7 mouse cellular contexts compared by ENCODE assay signal in genomic region chr9:65884564-65885315, GRCm38 (mm10). TPM values are rescaled to one million over a fixed set of nuclear protein-coding genes. Genes with fewer than 3 reads are reported as not detected.
DNase-seq lines count a peak whose midpoint lies in the region; ATAC-seq and TF ChIP-seq lines count a peak whose summit lies in the region.

No protein-coding gene starts in this region.

- no peaks in the 10 kb centered on the region for H3K4me1 ChIP-seq in intestine, postnatal 0 days (replicated peaks; ENCODE audit: control insufficient read depth, insufficient read depth, low read length)
- 0 out of 2 replicates have a peak, but pooled peaks cover 5% of the 10 kb centered on the region for H3K4me1 ChIP-seq in midbrain, embryonic 12.5 days
- no peaks in the 10 kb centered on the region for H3K4me1 ChIP-seq in small intestine, adult 2 months (ENCODE audit: control insufficient read depth, insufficient read depth, insufficient read length, low read length)

- peak overlapping the region; percentile 70 for H3K4me3 ChIP-seq in intestine, postnatal 0 days (ENCODE audit: low read depth, low read length)
- peak overlapping the region; percentile 51 for H3K4me3 ChIP-seq in midbrain, embryonic 12.5 days
- peak overlapping the region; percentile 95 for H3K4me3 ChIP-seq in small intestine, adult 2 months (ENCODE audit: low read depth, low read length)

- 0 out of 2 replicates have a peak, but pooled peaks cover 6% of the 10 kb centered on the region for H3K36me3 ChIP-seq in intestine, postnatal 0 days (ENCODE audit: control insufficient read depth, insufficient read depth)
- H3K36me3 ChIP-seq in midbrain, embryonic 12.5 days: peaks cover 6% of the 10 kb centered on the region; the same call in 1 of the 2 replicates
- H3K36me3 ChIP-seq in small intestine, adult 2 months (ENCODE audit: control insufficient read depth, insufficient read depth, low read length): peaks cover 4% of the 10 kb centered on the region

- H3K9me3 ChIP-seq in intestine, postnatal 0 days (ENCODE audit: control insufficient read depth): no peaks in the 10 kb centered on the region
- no peaks in the 10 kb centered on the region for H3K9me3 ChIP-seq in midbrain, embryonic 12.5 days

- WGBS in intestine, postnatal 0 days: under 1% methylated on average over 37 of the region's 37 CpGs
- WGBS in midbrain, embryonic 12.5 days: under 1% methylated on average over 37 of the region's 37 CpGs
- under 1% methylated on average over 37 of the region's 37 CpGs for WGBS in small intestine, adult 2 months

- TF ChIP-seq CTCF in intestine, postnatal 0 days (IDR thresholded peaks at IDR 0.05; ENCODE audit: low read depth): peak; percentile 41
- TF ChIP-seq CTCF in small intestine, adult 2 months (IDR thresholded peaks at IDR 0.05; ENCODE audit: extremely low read depth, insufficient read length, insufficient replicate concordance, low read depth, low read length): peak; percentile 9; the same call in 1 of the 2 replicates

- peak overlapping the region; percentile 69 for H3K27ac ChIP-seq in intestine, postnatal 0 days (ENCODE audit: low read depth, low read length)
- peak overlapping the region; percentile 4 for H3K27ac ChIP-seq in midbrain, embryonic 12.5 days (replicated peaks)
- peak overlapping the region; percentile 57 for H3K27ac ChIP-seq in small intestine, adult 2 months (ENCODE audit: insufficient read depth, low read depth, low read length)

- DNase-seq in adrenal gland, adult 2 months: peak; percentile 95
- peak; percentile 77 for DNase-seq in embryo, embryonic 11.5 days (ENCODE audit: low read depth, low spot score)
- DNase-seq in gastrocnemius, postnatal 36 days: peak; percentile 83 to 87
- DNase-seq in left cerebral cortex, postnatal 4 days: peak; percentile 92

- H3K9ac ChIP-seq in intestine, postnatal 0 days (ENCODE audit: low read depth, low read length): peak overlapping the region; percentile 73
- peak overlapping the region; percentile 56 for H3K9ac ChIP-seq in midbrain, embryonic 12.5 days (replicated peaks)

- ATAC-seq in intestine, postnatal 0 days: peak; percentile 94
- ATAC-seq in midbrain, embryonic 12.5 days (ENCODE audit: low FRiP score, low read depth): peak; percentile 86

- H3K4me2 ChIP-seq in intestine, postnatal 0 days (replicated peaks; ENCODE audit: low read depth): peak overlapping the region; percentile 79
- peak overlapping the region; percentile 74 for H3K4me2 ChIP-seq in midbrain, embryonic 12.5 days (replicated peaks)

- intact Hi-C loops in gastrocnemius, postnatal 36 days (cut with DNase I): no loop called here
- intact Hi-C loops in left cerebral cortex, postnatal 4 days (cut with DNase I): no loop called here

- peak; percentile 89 for TF ChIP-seq POLR2A in small intestine, adult 2 months (IDR thresholded peaks at IDR 0.05; ENCODE audit: low read depth, low read length)

- H3K27me3 ChIP-seq in intestine, postnatal 0 days (replicated peaks; ENCODE audit: control insufficient read depth, insufficient read depth, low read length): no peaks in the 10 kb centered on the region
- H3K27me3 ChIP-seq in midbrain, embryonic 12.5 days: no peaks in the 10 kb centered on the region
- H3K27me3 ChIP-seq in small intestine, adult 2 months (ENCODE audit: control insufficient read depth, insufficient read depth, low read length): no peaks in the 10 kb centered on the region

RNA-seq across cellular contexts. Expression of gene Pclaf, which starts 5.3 kb away (rescaled TPM):
- total RNA-seq in adrenal gland, adult 2 months (2021): 1 to 10 TPM in 1 of 2 experiments, under 1 TPM in 1; 0.97 to 1.8 TPM
- 0.12 TPM in 1 of 2 replicates, not detected in the other for polyA plus RNA-seq in adrenal gland, adult 2 months (2012; rRNA removed)
- total RNA-seq in gastrocnemius, postnatal 36 days (2021): under 1 TPM; 0.44 to 0.79 TPM
- polyA plus RNA-seq in intestine, postnatal 0 days (2015; fragmentation: Nextera tagmentation; extraction: Ambion mirVana): 51.6 and 54.5 TPM in 2 replicates
- total RNA-seq in left cerebral cortex, postnatal 4 days (2021): 1 to 10 TPM; 7.0 to 8.5 TPM
- polyA plus RNA-seq in midbrain, embryonic 12.5 days (2016; fragmentation: Nextera tagmentation; extraction: Ambion mirVana): 155 and 160 TPM in 2 replicates
- 1.2 and 1.9 TPM in 2 replicates for polyA plus RNA-seq in small intestine, adult 2 months (2012; rRNA removed)

RNA-seq across cellular contexts. Expression of gene Trip4, which starts 23.9 kb away (rescaled TPM):
- total RNA-seq in adrenal gland, adult 2 months (2021): 10 to 100 TPM; 29.8 to 40.0 TPM
- polyA plus RNA-seq in adrenal gland, adult 2 months (2012; rRNA removed): 7.2 and 8.9 TPM in 2 replicates
- 10 to 100 TPM; 10.9 to 14.8 TPM for total RNA-seq in gastrocnemius, postnatal 36 days (2021)
- 13.1 and 13.4 TPM in 2 replicates for polyA plus RNA-seq in intestine, postnatal 0 days (2015; fragmentation: Nextera tagmentation; extraction: Ambion mirVana)
- 10 to 100 TPM; 35.8 to 41.2 TPM for total RNA-seq in left cerebral cortex, postnatal 4 days (2021)
- polyA plus RNA-seq in midbrain, embryonic 12.5 days (2016; fragmentation: Nextera tagmentation; extraction: Ambion mirVana): 36.7 and 39.0 TPM in 2 replicates
- 1.6 and 3.3 TPM in 2 replicates for polyA plus RNA-seq in small intestine, adult 2 months (2012; rRNA removed)

RNA-seq across cellular contexts. Expression of gene Csnk1g1, which starts 24.0 kb away (rescaled TPM):
- total RNA-seq in adrenal gland, adult 2 months (2021): 10 to 100 TPM; 16.3 to 19.4 TPM
- 2.2 and 2.8 TPM in 2 replicates for polyA plus RNA-seq in adrenal gland, adult 2 months (2012; rRNA removed)
- 1 to 10 TPM; 5.9 to 7.0 TPM for total RNA-seq in gastrocnemius, postnatal 36 days (2021)
- 5.7 and 7.2 TPM in 2 replicates for polyA plus RNA-seq in intestine, postnatal 0 days (2015; fragmentation: Nextera tagmentation; extraction: Ambion mirVana)
- 10 to 100 TPM; 61.8 to 66.1 TPM for total RNA-seq in left cerebral cortex, postnatal 4 days (2021)
- polyA plus RNA-seq in midbrain, embryonic 12.5 days (2016; fragmentation: Nextera tagmentation; extraction: Ambion mirVana): 24.1 and 27.6 TPM in 2 replicates
- polyA plus RNA-seq in small intestine, adult 2 months (2012; rRNA removed): 1.5 and 3.2 TPM in 2 replicates

RNA-seq across cellular contexts. Expression of gene Zfp609, which starts 57.4 kb away (rescaled TPM):
- total RNA-seq in adrenal gland, adult 2 months (2021): 10 to 100 TPM; 23.9 to 33.2 TPM
- polyA plus RNA-seq in adrenal gland, adult 2 months (2012; rRNA removed): 6.2 and 9.3 TPM in 2 replicates
- 10 to 100 TPM; 16.3 to 17.8 TPM for total RNA-seq in gastrocnemius, postnatal 36 days (2021)
- 3.1 and 3.7 TPM in 2 replicates for polyA plus RNA-seq in intestine, postnatal 0 days (2015; fragmentation: Nextera tagmentation; extraction: Ambion mirVana)
- 10 to 100 TPM; 59.4 to 65.0 TPM for total RNA-seq in left cerebral cortex, postnatal 4 days (2021)
- polyA plus RNA-seq in midbrain, embryonic 12.5 days (2016; fragmentation: Nextera tagmentation; extraction: Ambion mirVana): 12.0 and 15.4 TPM in 2 replicates
- 3.1 and 6.1 TPM in 2 replicates for polyA plus RNA-seq in small intestine, adult 2 months (2012; rRNA removed)

Comparison
In these comparisons a context has a peak if more than half of its experiments do, and no peak if none do; other contexts are left out.
1. Peak in every context shown above with its lines: DNase-seq, ATAC-seq, H3K4me3 ChIP-seq and H3K27ac ChIP-seq.
2. H3K27ac ChIP-seq: peak in every context shown above with its lines; median percentile 69 in intestine, postnatal 0 days; 57 in small intestine, adult 2 months; 4 in midbrain, embryonic 12.5 days.
3. RNA of gene Pclaf, which starts 5.3 kb away (polyA plus RNA-seq): 155 to 160 TPM in midbrain, embryonic 12.5 days and 51.6 to 54.5 TPM in intestine, postnatal 0 days; 1.2 to 1.9 TPM in small intestine, adult 2 months and 0.12 TPM in adrenal gland, adult 2 months; every median in the first group is over 10 times any median in the second.